Mouse (Mus musculus) E14TG2a.4 (cell line): Measurements from ENCODE around the gene Crmp1.

Experiments used
- CTCF ChIP-seq: conservative IDR thresholded peaks from 2 replicates; pipeline ENCODE4 v1.5.1; 2014; ENCODE audit warnings: low read length
- NANOG ChIP-seq: IDR thresholded peaks from 2 replicates; pipeline ENCODE4 v1.6.1; 2014; ENCODE audit warnings: borderline replicate concordance, low read length, mixed read lengths
- POU5F1 ChIP-seq: IDR thresholded peaks from 2 replicates; pipeline ENCODE4 v1.6.1; 2014; ENCODE audit warnings: low read length, borderline replicate concordance

DNA sequence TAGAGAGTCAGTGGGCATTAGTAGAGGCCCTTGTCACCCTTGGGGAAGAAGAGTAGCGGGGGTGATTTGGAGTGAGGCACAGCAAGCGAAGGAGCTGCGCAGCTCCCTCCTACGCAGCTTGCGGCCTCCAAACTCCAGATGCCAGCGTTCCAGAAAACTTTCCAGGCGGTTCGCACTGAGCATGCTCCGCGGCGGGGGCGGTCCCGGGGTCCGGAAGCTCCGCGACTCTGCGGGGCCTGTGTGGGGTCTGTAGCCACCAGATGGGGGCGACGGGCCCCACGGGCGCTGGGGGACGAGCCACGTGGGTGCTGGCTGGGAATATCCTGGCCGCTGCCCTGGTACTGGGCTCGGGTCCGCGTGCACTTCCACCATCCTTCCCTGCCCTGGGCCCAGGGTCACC, 96.5 kb downstream of the Crmp1 start, which contains the start of gene Evc2:
- TF ChIP-seq CTCF = no peak
- no peak for TF ChIP-seq NANOG
- TF ChIP-seq POU5F1 = no peak
